Mouse (Mus musculus) myocyte (in vitro differentiated cells): ENCODE measurements around the gene Ano8.

Source experiments
- E2F4 ChIP-seq: IDR thresholded peaks from one replicate; pipeline ENCODE4 v1.6.1; 2011; ENCODE audit warnings: mild to moderate bottlenecking, control low read depth, moderate library complexity; ENCODE audit not compliant: insufficient read depth
- MAX ChIP-seq: IDR thresholded peaks from one replicate; pipeline ENCODE4 v1.6.1; 2011; ENCODE audit warnings: low read depth, mild to moderate bottlenecking, control low read depth
- MYOD1 ChIP-seq, 3 experiments: IDR thresholded peaks; one replicate each; pipeline ENCODE4 v1.6.1; 2011; ENCODE audit warnings: control low read depth in 2 of 3, low read depth in 2 of 3, mild to moderate bottlenecking in 2 of 3, moderate library complexity in 1 of 3; ENCODE audit not compliant: insufficient read length in 2 of 3, control insufficient read depth in 1 of 3
- POLR2A ChIP-seq: IDR thresholded peaks from one replicate; pipeline ENCODE4 v1.6.1; 2011; ENCODE audit warnings: low read depth, mild to moderate bottlenecking, control low read depth, moderate library complexity; ENCODE audit not compliant: insufficient read length
- POLR2AphosphoS2 ChIP-seq: IDR thresholded peaks from one replicate; pipeline ENCODE4 v1.6.1; 2011; ENCODE audit warnings: low read depth, control low read depth; ENCODE audit not compliant: insufficient read length
- REST ChIP-seq: IDR thresholded peaks from one replicate; pipeline ENCODE4 v1.6.1; 2011; ENCODE audit warnings: mild to moderate bottlenecking, control low read depth, moderate library complexity; ENCODE audit not compliant: insufficient read depth, insufficient read length
- SRF ChIP-seq: IDR thresholded peaks from one replicate; pipeline ENCODE4 v1.6.1; 2011; ENCODE audit warnings: low read depth; ENCODE audit not compliant: control insufficient read depth, insufficient read length
- TCF12 ChIP-seq: IDR thresholded peaks from one replicate; pipeline ENCODE4 v1.6.1; 2011; ENCODE audit warnings: mild to moderate bottlenecking, control low read depth; ENCODE audit not compliant: poor library complexity, insufficient read depth, severe bottlenecking
- USF1 ChIP-seq: IDR thresholded peaks from one replicate; pipeline ENCODE4 v1.6.1; 2011; ENCODE audit warnings: low read depth, mild to moderate bottlenecking, control low read depth, moderate library complexity

DNA sequence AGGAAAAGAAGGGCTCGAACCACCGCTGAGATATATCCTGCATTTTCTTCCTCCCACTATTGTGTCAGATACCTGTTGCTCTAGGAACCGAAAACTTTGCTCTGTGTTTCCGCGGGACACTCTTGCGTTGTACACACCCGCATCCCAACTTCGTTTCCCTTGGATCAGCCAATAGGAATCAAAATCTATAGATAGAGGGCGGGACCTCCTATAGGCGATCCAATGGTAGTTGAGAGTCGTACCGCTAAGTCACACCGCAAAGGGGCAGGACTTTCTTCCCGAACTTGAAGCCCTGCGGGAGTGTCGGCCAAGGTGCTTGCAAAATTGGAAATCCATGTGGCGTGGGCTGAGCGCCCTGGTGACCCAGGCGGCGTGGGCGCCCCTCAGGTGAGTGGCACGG, 2.7 kb upstream of the Ano8 start:
- TF ChIP-seq POLR2A (peak; percentile 61), USF1 (no peak), MYOD1 (IDR thresholded peaks at IDR 0.05; ENCODE audit: control insufficient read depth in 1 of 3, insufficient read length in 2 of 3, low read depth in 2 of 3) (no peak), E2F4 (no peak), MAX (no peak), TCF12 (no peak), POLR2AphosphoS2 (peak; percentile 80), SRF (no peak), REST (no peak)
